Mouse (Mus musculus) G1E (cell line): ENCODE data around the gene Psmd12.

ENCODE experiments used
- CTCF ChIP-seq: IDR thresholded peaks from 2 replicates; pipeline ENCODE4 v1.5.1; 2012; ENCODE audit warnings: low read depth, low read length, inconsistent platforms, mixed read lengths
- GATA1 ChIP-seq: IDR thresholded peaks from 2 replicates; pipeline ENCODE4 v1.6.1; 2012; ENCODE audit warnings: borderline replicate concordance, low read length, inconsistent platforms, mixed read lengths

DNA sequence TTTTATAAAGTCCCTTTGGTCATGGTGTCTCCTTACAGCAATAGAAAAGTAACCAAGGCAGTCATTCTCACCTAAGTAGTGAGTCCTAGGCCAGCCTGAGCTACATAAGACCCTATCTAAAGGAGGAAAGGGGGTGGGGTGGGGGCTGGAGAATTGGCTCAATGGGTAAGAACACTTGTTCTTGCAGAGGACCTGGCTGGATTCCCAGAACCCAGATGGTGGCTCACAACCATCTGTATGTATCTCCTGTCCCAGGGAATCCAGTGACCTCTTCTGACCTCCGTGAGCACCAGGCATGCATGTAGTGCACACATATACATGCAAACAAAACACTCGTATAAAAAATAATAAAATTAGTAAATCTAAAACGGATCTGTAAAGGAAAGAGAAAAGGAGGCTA is 33.6 kb upstream of the Psmd12 start:
- TF ChIP-seq CTCF, result no peak
- TF ChIP-seq GATA1, result no peak
